Mouse (Mus musculus) testis, adult 2 months (tissue): ENCODE data around the gene Ten1.

Experiments
- CTCF ChIP-seq: fragments of 200-500 bp; IDR thresholded peaks from 2 replicates; pipeline ENCODE4 v1.5.1; 2012; ENCODE audit warnings: low read depth, mild to moderate bottlenecking, inconsistent platforms, low read length, moderate library complexity; ENCODE audit not compliant: control insufficient read depth, insufficient read depth, insufficient replicate concordance
- POLR2A ChIP-seq: fragments of 200-500 bp; IDR thresholded peaks from 2 replicates; pipeline ENCODE4 v1.6.1; 2012; ENCODE audit warnings: low read depth, mild to moderate bottlenecking, inconsistent platforms, low read length, moderate library complexity; ENCODE audit not compliant: control insufficient read depth

DNA sequence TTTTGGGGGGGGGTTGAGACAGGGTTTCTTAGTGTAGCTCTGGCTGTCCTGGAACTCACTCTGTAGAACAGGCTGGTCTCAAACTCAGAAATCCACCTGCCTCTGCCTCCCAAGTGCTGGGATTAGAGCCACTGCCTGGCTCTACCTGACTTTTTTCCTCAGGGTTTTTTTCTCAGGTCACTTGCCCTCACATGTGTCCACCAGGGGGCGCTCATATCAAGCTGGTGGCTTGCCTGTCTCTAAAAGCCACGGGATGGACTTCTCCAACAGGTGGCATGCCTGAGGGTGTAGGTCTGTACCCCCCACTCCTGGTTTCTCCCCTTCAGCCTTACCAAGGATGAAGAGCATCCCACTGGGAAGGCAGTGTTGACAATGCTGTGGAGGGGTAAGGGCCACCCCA, 27.8 kb downstream of the Ten1 start:
- TF ChIP-seq CTCF (peak; percentile 79), POLR2A (no peak)
